ENCODE assay signal across 21 mouse cellular contexts in genomic region chrX:73295745-73296144, GRCm38 (mm10). TPM values are rescaled to one million over a fixed set of nuclear protein-coding genes. Genes with fewer than 3 reads are reported as not detected.
"Had no signal": no experiment of that assay in that cellular context is flagged by ENCODE, and none has a peak within 500 bp of the region (broad histone marks: within the 10 kb centered on the region; RNA-seq: fewer than 3 reads in every experiment).

No protein-coding gene starts in this region.

RNA-seq across cellular contexts. Expression of gene Xlr5a, which starts 3.0 kb away (rescaled TPM):
- polyA plus RNA-seq: forebrain, postnatal 0 days; gonadal fat pad, adult 2 months; heart, adult 2 months; heart, embryonic 11.5 days; heart, embryonic 13.5 days; heart, embryonic 15.5 days; heart, postnatal 0 days; hindbrain, embryonic 11.5 days; hindbrain, embryonic 13.5 days; hindbrain, postnatal 0 days; intestine, embryonic 14.5 days; kidney, embryonic 14.5 days; kidney, embryonic 16.5 days; limb, embryonic 10.5 days; limb, embryonic 12.5 days; liver, embryonic 11.5 days; liver, embryonic 13.5 days; liver, embryonic 15.5 days had no signal

RNA-seq across cellular contexts. Expression of gene Xlr5c, which starts 3.0 kb away (rescaled TPM):
- polyA plus RNA-seq: forebrain, postnatal 0 days; gonadal fat pad, adult 2 months; heart, adult 2 months; heart, embryonic 11.5 days; heart, embryonic 13.5 days; heart, embryonic 15.5 days; heart, postnatal 0 days; hindbrain, embryonic 11.5 days; hindbrain, embryonic 13.5 days; hindbrain, embryonic 15.5 days; hindbrain, postnatal 0 days; intestine, embryonic 14.5 days; intestine, embryonic 16.5 days; kidney, embryonic 14.5 days; kidney, embryonic 16.5 days; limb, embryonic 10.5 days; limb, embryonic 12.5 days; limb, embryonic 14.5 days; liver, embryonic 11.5 days; liver, embryonic 13.5 days; liver, embryonic 15.5 days had no signal

RNA-seq across cellular contexts. Expression of gene Xlr3c, which starts 30.6 kb away (rescaled TPM):
- polyA plus RNA-seq: heart, adult 2 months; heart, embryonic 11.5 days; heart, embryonic 13.5 days; heart, embryonic 15.5 days; heart, postnatal 0 days; intestine, embryonic 14.5 days; intestine, embryonic 16.5 days; kidney, embryonic 14.5 days; kidney, embryonic 16.5 days; liver, embryonic 11.5 days; liver, embryonic 13.5 days; liver, embryonic 15.5 days had no signal

RNA-seq across cellular contexts. Expression of gene Gm45015, which starts 40.9 kb away (rescaled TPM):
- polyA plus RNA-seq: forebrain, postnatal 0 days; gonadal fat pad, adult 2 months; heart, adult 2 months; heart, embryonic 11.5 days; heart, embryonic 13.5 days; heart, embryonic 15.5 days; heart, postnatal 0 days; hindbrain, embryonic 11.5 days; hindbrain, embryonic 13.5 days; hindbrain, embryonic 15.5 days; hindbrain, postnatal 0 days; intestine, embryonic 14.5 days; intestine, embryonic 16.5 days; kidney, embryonic 14.5 days; kidney, embryonic 16.5 days; limb, embryonic 10.5 days; limb, embryonic 12.5 days; limb, embryonic 14.5 days; liver, embryonic 11.5 days; liver, embryonic 13.5 days; liver, embryonic 15.5 days had no signal
